Mouse (Mus musculus): Measurements from ENCODE around the gene 2010315B03Rik. TPM values are rescaled to one million over a fixed set of nuclear protein-coding genes. Genes with fewer than 3 reads are reported as not detected.

2010315B03Rik gene
- total RNA-seq (2014; rRNA removed; ENCODE audit: low replicate concordance) (4.5 and 5.5 TPM in 2 replicates), polyA plus RNA-seq (2015; fragmentation: Nextera tagmentation; extraction: Ambion mirVana) (12.2 and 14.0 TPM in 2 replicates)

- H3K4me3 ChIP-seq (ENCODE audit: low read depth, low read length) = peak within 1 kb of the TSS; percentile 64
- DNase-seq (ENCODE audit: low spot score) = peak; percentile 95
- peak within 1 kb of the TSS; percentile 65 for H3K4me2 ChIP-seq (ENCODE audit: low read depth, low read length)
- no peaks in the 10 kb centered on the region; the same call in 1 of the 2 replicates for H3K36me3 ChIP-seq (replicated peaks; ENCODE audit: control insufficient read depth, insufficient read depth, low read length)
- H3K27ac ChIP-seq (ENCODE audit: low read depth) = peak within 1 kb of the TSS; percentile 93
- ATAC-seq (ENCODE audit: insufficient read depth, low read depth) = peak; percentile 100
- TF ChIP-seq CTCF (IDR thresholded peaks at IDR 0.05; ENCODE audit: low read depth) = no peak
- TF ChIP-seq EP300 (IDR thresholded peaks at IDR 0.05; ENCODE audit: low read depth) = no peak
- peaks cover 5% of the 10 kb centered on the region; the same call in 1 of the 2 replicates for H3K4me1 ChIP-seq (ENCODE audit: control insufficient read depth, insufficient read depth)
- peak within 1 kb of the TSS; percentile 59 for H3K9ac ChIP-seq (replicated peaks; ENCODE audit: low read depth, low read length)
- no peaks in the 10 kb centered on the region for H3K27me3 ChIP-seq (ENCODE audit: control insufficient read depth, insufficient read depth, low read length)
- WGBS = under 1% methylated on average over 21 of the region's 22 CpGs
- H3K9me3 ChIP-seq (replicated peaks; ENCODE audit: control insufficient read depth, low read length) = no peaks in the 10 kb centered on the region
Measured at GRCm38 (mm10) chr9:124312171-124313142, at the start of gene 2010315B03Rik. Gene 2010315B03Rik (minus strand): TSS chr9:124312696.

GRCm38 (mm10) chr9:124311502-124311901 lies 994 bp downstream of the 2010315B03Rik start:
- no peak for TF ChIP-seq EP300 (IDR thresholded peaks at IDR 0.05; ENCODE audit: low read depth)
- no peak for TF ChIP-seq CTCF (IDR thresholded peaks at IDR 0.05; ENCODE audit: low read depth)
- ATAC-seq (ENCODE audit: insufficient read depth, low read depth) = no peak
- peak; percentile 6 for DNase-seq (ENCODE audit: low spot score)

GRCm38 (mm10) chr9:124288329-124288728 lies 24.2 kb downstream of the 2010315B03Rik start:
- peaks cover 29% of the 10 kb centered on the region for H3K9me3 ChIP-seq (replicated peaks; ENCODE audit: control insufficient read depth, low read length)
- H3K27ac ChIP-seq (ENCODE audit: low read depth) = no peak overlapping the region
- H3K4me1 ChIP-seq (ENCODE audit: control insufficient read depth, insufficient read depth) = no peaks in the 10 kb centered on the region
- H3K4me2 ChIP-seq (ENCODE audit: low read depth, low read length) = no peak overlapping the region
- DNase-seq (ENCODE audit: low spot score) (no peak), ATAC-seq (ENCODE audit: insufficient read depth, low read depth) (no peak)
- H3K9ac ChIP-seq (replicated peaks; ENCODE audit: low read depth, low read length) = no peak overlapping the region
- TF ChIP-seq EP300 (IDR thresholded peaks at IDR 0.05; ENCODE audit: low read depth) = no peak
- H3K27me3 ChIP-seq (ENCODE audit: control insufficient read depth, insufficient read depth, low read length) = no peaks in the 10 kb centered on the region
- H3K36me3 ChIP-seq (replicated peaks; ENCODE audit: control insufficient read depth, insufficient read depth, low read length) = peaks cover 7% of the 10 kb centered on the region; the same call in 1 of the 2 replicates
- no peak overlapping the region for H3K4me3 ChIP-seq (ENCODE audit: low read depth, low read length)

More at GRCm38 (mm10) chr9:124311502-124311901, 994 bp downstream of the 2010315B03Rik start:
- Histone ChIP-seq H3K4me3 (ENCODE audit: low read depth, low read length) (peak overlapping the region; percentile 64), H3K9ac (replicated peaks; ENCODE audit: low read depth, low read length) (peak overlapping the region; percentile 59), H3K4me1 (ENCODE audit: control insufficient read depth, insufficient read depth) (peaks cover 5% of the 10 kb centered on the region; the same call in 1 of the 2 replicates), H3K4me2 (ENCODE audit: low read depth, low read length) (peak overlapping the region; percentile 65), H3K27me3 (ENCODE audit: control insufficient read depth, insufficient read depth, low read length) (no peaks in the 10 kb centered on the region), H3K27ac (ENCODE audit: low read depth) (peak overlapping the region; percentile 93), H3K9me3 (replicated peaks; ENCODE audit: control insufficient read depth, low read length) (no peaks in the 10 kb centered on the region), H3K36me3 (replicated peaks; ENCODE audit: control insufficient read depth, insufficient read depth, low read length) (no peaks in the 10 kb centered on the region; the same call in 1 of the 2 replicates)

GRCm38 (mm10) chr9:124281912-124282686 lies 30.4 kb downstream of the 2010315B03Rik start:
- under 1% methylated on average over 22 of the region's 22 CpGs for WGBS
- peak overlapping the region; percentile 86 for H3K27ac ChIP-seq (ENCODE audit: low read depth)
- ATAC-seq (ENCODE audit: insufficient read depth, low read depth) = peak; percentile 98

GRCm38 (mm10) chr9:124281448-124281791 lies 31.1 kb downstream of the 2010315B03Rik start:
- H3K4me2 ChIP-seq (ENCODE audit: low read depth, low read length) = peak overlapping the region; percentile 72
- no peaks in the 10 kb centered on the region for H3K27me3 ChIP-seq (ENCODE audit: control insufficient read depth, insufficient read depth, low read length)
- DNase-seq (ENCODE audit: low spot score) (no peak), ATAC-seq (ENCODE audit: insufficient read depth, low read depth) (no peak)
- peak overlapping the region; percentile 89 for H3K4me3 ChIP-seq (ENCODE audit: low read depth, low read length)
- WGBS = 5% methylated on average over 1 of the region's 1 CpGs
- H3K9me3 ChIP-seq (replicated peaks; ENCODE audit: control insufficient read depth, low read length) = no peaks in the 10 kb centered on the region
- no peak for TF ChIP-seq CTCF (IDR thresholded peaks at IDR 0.05; ENCODE audit: low read depth)
- no peak for TF ChIP-seq EP300 (IDR thresholded peaks at IDR 0.05; ENCODE audit: low read depth)
- H3K4me1 ChIP-seq (ENCODE audit: control insufficient read depth, insufficient read depth) = 0 out of 2 replicates have a peak, but pooled peaks cover 11% of the 10 kb centered on the region
- peak overlapping the region; percentile 74 for H3K9ac ChIP-seq (replicated peaks; ENCODE audit: low read depth, low read length)
- H3K36me3 ChIP-seq (replicated peaks; ENCODE audit: control insufficient read depth, insufficient read depth, low read length) = no peaks in the 10 kb centered on the region
- peak overlapping the region; percentile 86 for H3K27ac ChIP-seq (ENCODE audit: low read depth)

More at GRCm38 (mm10) chr9:124281912-124282686, 30.4 kb downstream of the 2010315B03Rik start:
- Histone ChIP-seq H3K4me1 (ENCODE audit: control insufficient read depth, insufficient read depth) (0 out of 2 replicates have a peak, but pooled peaks cover 11% of the 10 kb centered on the region), H3K4me2 (ENCODE audit: low read depth, low read length) (peak overlapping the region; percentile 72), H3K36me3 (replicated peaks; ENCODE audit: control insufficient read depth, insufficient read depth, low read length) (no peaks in the 10 kb centered on the region), H3K9me3 (replicated peaks; ENCODE audit: control insufficient read depth, low read length) (no peaks in the 10 kb centered on the region), H3K27me3 (ENCODE audit: control insufficient read depth, insufficient read depth, low read length) (no peaks in the 10 kb centered on the region), H3K4me3 (ENCODE audit: low read depth, low read length) (peak overlapping the region; percentile 89), H3K9ac (replicated peaks; ENCODE audit: low read depth, low read length) (peak overlapping the region; percentile 74)
- peak; percentile 94 for DNase-seq (ENCODE audit: low spot score)
- TF ChIP-seq EP300 (IDR thresholded peaks at IDR 0.05; ENCODE audit: low read depth) (no peak), CTCF (IDR thresholded peaks at IDR 0.05; ENCODE audit: low read depth) (no peak)
